Mouse (Mus musculus) liver, embryonic 13.5 days (tissue): ENCODE data around the gene Zfp36l1. TPM values are rescaled to one million over a fixed set of nuclear protein-coding genes. Genes with fewer than 3 reads are reported as not detected.
"Not testable (repeated sequence)": the region's sequence is repeated elsewhere in the genome, so short reads cannot be mapped to it uniquely, and the experiment has no call there.

Experiments
- ATAC-seq: fragments of 200-750 bp; cut with Nextera tagmentation; 2 replicates; pipeline ENCODE4 v1.8.0; 2017; ENCODE audit warnings: low read depth, mild to moderate bottlenecking, moderate number of reproducible peaks, moderate library complexity
- DNase-seq: peaks from one replicate; pipeline ENCODE4 v3.0.0; 2022
- H3K27ac ChIP-seq: fragments of 300-500 bp; sonication (generic); 2 replicates; pipeline ENCODE4 v1.5.1; 2015; ENCODE audit warnings: moderate library complexity, mild to moderate bottlenecking, inconsistent platforms
- H3K27me3 ChIP-seq: fragments of 300-500 bp; sonication (generic); 2 replicates; pipeline ENCODE4 v1.6.1; 2015; ENCODE audit warnings: mild to moderate bottlenecking, inconsistent platforms
- H3K36me3 ChIP-seq: fragments of 300-500 bp; sonication (generic); 2 replicates; pipeline ENCODE4 v1.6.1; 2015; ENCODE audit warnings: mild to moderate bottlenecking, inconsistent platforms
- H3K4me1 ChIP-seq: fragments of 300-500 bp; sonication (generic); replicated peaks from 2 replicates; pipeline ENCODE4 v1.6.1; 2015; ENCODE audit warnings: inconsistent platforms
- H3K4me2 ChIP-seq: fragments of 300-500 bp; sonication (generic); 2 replicates; pipeline ENCODE4 v1.6.1; 2015; ENCODE audit warnings: inconsistent platforms, mild to moderate bottlenecking, moderate library complexity
- H3K4me3 ChIP-seq: fragments of 300-500 bp; sonication (generic); replicated peaks from 2 replicates; pipeline ENCODE4 v1.5.1; 2015; ENCODE audit warnings: mild to moderate bottlenecking, inconsistent platforms
- H3K9ac ChIP-seq: fragments of 300-500 bp; sonication (generic); 2 replicates; pipeline ENCODE4 v1.6.1; 2015; ENCODE audit warnings: mild to moderate bottlenecking, inconsistent platforms
- H3K9me3 ChIP-seq: fragments of 300-500 bp; sonication (generic); replicated peaks from 2 replicates; pipeline ENCODE4 v1.6.1; 2016; ENCODE audit warnings: inconsistent platforms
- WGBS: fragments of 180-500 bp; shearing (Covaris S2); methylation state at CpG from one replicate; pipeline ENCODE4 v1.1.7; 2015; ENCODE audit not compliant: insufficient replicate concordance; 5-methylcytosine and 5-hydroxymethylcytosine counted together
- polyA plus RNA-seq: library from polyadenylated mRNA; unstranded; fragments of >200 nt; fragmentation: Nextera tagmentation; extraction: Ambion mirVana; gene quantifications from 2 replicates; pipeline ENCODE4 v1.2.1, GENCODE M21; 2015

Zfp36l1 gene
- polyA plus RNA-seq, 1 experiment from 2014 or later, result 18.3 TPM

DNA sequence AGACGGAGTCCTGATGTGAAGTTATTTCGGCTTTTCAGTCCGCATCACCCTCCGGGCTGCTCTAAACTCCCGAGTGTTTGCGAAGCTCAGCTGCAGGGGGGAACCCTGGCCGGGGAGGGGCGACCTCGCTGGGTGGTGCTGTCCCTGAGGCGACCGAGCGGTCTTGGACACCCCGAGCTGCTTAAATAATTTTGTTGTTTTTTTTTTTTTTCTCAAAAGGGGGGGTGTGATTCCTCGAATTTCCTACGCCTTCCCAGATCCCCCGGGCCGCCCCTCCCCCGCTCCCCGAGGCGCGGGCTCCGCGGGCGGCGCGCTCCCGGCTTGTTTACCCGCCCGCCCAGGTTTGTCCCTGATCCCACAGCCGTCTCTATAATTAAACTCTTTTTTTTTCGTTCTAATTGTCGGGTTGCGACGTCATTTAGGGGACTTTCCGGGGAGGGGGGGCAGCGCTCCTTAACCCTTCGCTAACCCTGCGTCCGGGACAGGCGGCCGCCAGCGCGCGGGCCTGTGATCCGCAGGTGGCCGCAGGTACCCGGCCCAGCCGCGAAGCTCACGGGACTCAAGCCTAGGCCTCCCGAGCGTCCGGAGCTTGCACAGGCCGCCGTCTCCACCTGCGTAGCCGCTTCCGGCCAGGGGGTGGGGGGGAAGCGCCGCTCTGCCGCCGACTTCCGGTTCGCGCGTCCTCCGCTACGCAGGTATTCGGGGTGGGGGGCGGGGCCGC lies 2.5 kb upstream of the Zfp36l1 start:
- ATAC-seq (peak; percentile 73), DNase-seq (peak; percentile 74)
- H3K27me3 ChIP-seq, result no peaks in the 10 kb centered on the region
- H3K4me2 ChIP-seq, result peak overlapping the region; percentile 98
- H3K9ac ChIP-seq, result peak overlapping the region; percentile 92
- H3K36me3 ChIP-seq, result peaks cover 10% of the 10 kb centered on the region
- peaks cover 66% of the 10 kb centered on the region for H3K4me1 ChIP-seq
- peak overlapping the region; percentile 82 for H3K4me3 ChIP-seq
- H3K9me3 ChIP-seq, result no peaks in the 10 kb centered on the region
- H3K27ac ChIP-seq, result peak overlapping the region; percentile 97
- under 1% methylated on average over 71 of the region's 71 CpGs for WGBS

DNA sequence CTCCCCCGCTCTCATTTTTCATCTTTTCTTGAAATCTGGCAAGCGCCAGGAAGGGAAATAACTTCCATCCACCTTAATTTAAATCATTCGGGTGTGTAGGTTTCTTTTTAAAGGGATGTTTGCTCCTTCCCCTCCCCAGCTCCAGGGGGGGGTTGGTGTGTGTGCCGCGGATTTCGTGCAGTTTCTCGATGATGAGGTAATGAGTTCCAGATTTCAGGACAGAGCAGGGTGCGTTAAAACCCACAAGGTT lies 2.0 kb upstream of the Zfp36l1 start:
- H3K4me1 ChIP-seq, result peaks cover 71% of the 10 kb centered on the region
- no peaks in the 10 kb centered on the region for H3K27me3 ChIP-seq
- no peaks in the 10 kb centered on the region for H3K9me3 ChIP-seq
- DNase-seq, result no peak
- H3K4me2 ChIP-seq, result peak overlapping the region; percentile 98
- peaks cover 13% of the 10 kb centered on the region for H3K36me3 ChIP-seq
- H3K27ac ChIP-seq, result peak overlapping the region; percentile 97
- WGBS, result 0% methylated on average over 8 of the region's 8 CpGs
- no peak for ATAC-seq
- peak overlapping the region; percentile 92 for H3K9ac ChIP-seq
- peak overlapping the region; percentile 82 for H3K4me3 ChIP-seq

DNA sequence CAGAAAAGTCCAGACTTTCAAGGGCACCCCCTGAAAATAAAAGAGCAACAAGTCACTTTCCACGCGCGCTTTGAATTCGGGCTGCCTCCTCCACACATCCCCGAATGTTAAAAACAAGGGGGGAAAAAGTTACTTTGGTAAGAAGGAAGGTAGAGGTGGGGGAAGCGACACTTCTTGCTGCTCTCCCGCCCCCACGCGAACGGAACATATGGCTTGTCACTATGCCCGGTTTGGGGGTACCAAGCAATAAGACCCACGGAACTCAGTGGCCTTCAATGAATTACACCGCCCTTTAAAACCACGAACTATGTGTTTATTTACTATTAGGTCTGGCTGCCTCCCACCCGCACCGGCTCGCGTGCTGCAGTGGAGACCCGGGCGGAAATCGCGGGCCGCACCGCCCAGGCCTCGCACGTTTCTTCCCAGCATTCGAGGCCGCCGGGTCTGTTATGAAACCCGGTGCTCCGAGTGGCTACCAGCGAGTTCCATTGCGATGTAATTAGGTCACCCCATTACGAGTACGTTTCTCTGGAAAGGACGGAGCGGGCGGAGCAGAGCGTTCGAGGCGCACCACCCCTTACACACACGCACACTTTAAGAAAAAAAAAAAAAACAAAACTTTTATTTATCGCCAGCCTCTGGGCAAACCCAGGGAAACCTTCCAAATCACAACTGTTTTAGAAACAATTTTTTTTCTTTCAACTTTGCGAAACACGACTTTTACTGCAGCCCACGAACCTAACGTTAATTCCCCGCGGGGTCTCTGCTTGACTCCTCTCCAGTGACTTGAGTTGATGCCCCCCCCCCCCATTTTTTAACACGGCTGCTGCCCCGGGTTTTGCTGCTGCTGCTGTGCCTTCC lies 1.4 kb upstream of the Zfp36l1 start:
- H3K27me3 ChIP-seq, result no peaks in the 10 kb centered on the region
- peaks cover 14% of the 10 kb centered on the region for H3K36me3 ChIP-seq
- peaks cover 75% of the 10 kb centered on the region for H3K4me1 ChIP-seq
- H3K9ac ChIP-seq, result peak overlapping the region; percentile 92
- DNase-seq (peak; percentile 59), ATAC-seq (peak; percentile 13)
- peak overlapping the region; percentile 82 for H3K4me3 ChIP-seq
- peak overlapping the region; percentile 98 for H3K4me2 ChIP-seq
- WGBS, result under 1% methylated on average over 51 of the region's 51 CpGs
- H3K27ac ChIP-seq, result peak overlapping the region; percentile 97
- H3K9me3 ChIP-seq, result no peaks in the 10 kb centered on the region

DNA sequence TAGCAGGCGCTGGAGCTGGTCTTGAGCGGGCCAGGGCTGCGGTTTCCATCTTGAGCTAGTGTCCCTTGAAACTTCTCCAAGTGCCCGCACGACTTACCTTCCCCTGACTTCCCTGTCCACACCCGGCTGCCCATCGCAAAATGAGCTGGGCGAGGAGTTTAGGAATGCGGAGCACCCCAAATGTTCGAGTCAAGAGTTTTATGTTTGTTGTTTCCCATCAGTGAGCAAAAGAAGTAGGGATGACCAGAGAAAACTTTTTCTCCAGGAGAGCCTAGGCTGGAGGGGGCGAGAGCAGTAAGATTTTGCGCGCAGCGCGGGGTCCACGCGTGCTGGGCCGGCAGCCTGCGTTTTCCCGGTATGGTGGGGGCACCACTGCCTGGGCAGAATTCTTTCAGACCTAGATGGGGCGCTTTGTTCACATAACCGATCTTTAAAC lies 791 bp upstream of the Zfp36l1 start:
- Histone ChIP-seq H3K4me3 (peak overlapping the region; percentile 82), H3K9ac (peak overlapping the region; percentile 92), H3K27ac (peak overlapping the region; percentile 97), H3K36me3 (peaks cover 19% of the 10 kb centered on the region), H3K4me2 (peak overlapping the region; percentile 98), H3K4me1 (peaks cover 74% of the 10 kb centered on the region), H3K9me3 (no peaks in the 10 kb centered on the region), H3K27me3 (no peaks in the 10 kb centered on the region)
- WGBS, result under 1% methylated on average over 22 of the region's 22 CpGs
- ATAC-seq (no peak), DNase-seq (no peak)

DNA sequence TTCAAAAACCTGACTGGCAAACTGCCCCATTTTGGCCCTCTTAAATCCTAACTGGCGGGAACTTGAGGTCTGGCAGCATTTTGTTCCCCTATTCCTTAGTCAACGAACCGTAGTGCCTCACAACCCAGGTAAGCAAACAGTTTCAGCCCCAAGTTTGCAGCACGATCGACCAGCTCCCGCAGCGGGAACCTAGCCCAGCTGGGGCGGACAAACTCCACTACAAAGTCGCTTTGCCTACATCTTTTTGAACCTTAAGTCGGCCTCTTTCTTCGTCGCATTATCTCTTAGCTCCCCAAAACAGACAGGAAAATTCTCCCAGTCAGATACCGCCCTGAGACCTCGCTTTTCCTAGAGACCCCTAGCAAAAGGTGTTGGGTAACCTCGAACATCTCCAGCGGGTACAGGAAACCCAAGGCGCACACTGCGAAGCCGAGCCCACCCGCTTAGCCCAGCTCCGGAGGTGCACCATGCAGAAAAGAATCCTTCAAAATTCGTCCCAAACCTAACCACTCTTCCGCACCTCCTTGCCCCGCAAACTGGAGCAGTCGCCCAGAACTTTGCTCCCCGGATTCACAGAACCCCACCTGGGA lies 647 bp downstream of the Zfp36l1 start:
- H3K4me1 ChIP-seq, result peaks cover 59% of the 10 kb centered on the region

DNA sequence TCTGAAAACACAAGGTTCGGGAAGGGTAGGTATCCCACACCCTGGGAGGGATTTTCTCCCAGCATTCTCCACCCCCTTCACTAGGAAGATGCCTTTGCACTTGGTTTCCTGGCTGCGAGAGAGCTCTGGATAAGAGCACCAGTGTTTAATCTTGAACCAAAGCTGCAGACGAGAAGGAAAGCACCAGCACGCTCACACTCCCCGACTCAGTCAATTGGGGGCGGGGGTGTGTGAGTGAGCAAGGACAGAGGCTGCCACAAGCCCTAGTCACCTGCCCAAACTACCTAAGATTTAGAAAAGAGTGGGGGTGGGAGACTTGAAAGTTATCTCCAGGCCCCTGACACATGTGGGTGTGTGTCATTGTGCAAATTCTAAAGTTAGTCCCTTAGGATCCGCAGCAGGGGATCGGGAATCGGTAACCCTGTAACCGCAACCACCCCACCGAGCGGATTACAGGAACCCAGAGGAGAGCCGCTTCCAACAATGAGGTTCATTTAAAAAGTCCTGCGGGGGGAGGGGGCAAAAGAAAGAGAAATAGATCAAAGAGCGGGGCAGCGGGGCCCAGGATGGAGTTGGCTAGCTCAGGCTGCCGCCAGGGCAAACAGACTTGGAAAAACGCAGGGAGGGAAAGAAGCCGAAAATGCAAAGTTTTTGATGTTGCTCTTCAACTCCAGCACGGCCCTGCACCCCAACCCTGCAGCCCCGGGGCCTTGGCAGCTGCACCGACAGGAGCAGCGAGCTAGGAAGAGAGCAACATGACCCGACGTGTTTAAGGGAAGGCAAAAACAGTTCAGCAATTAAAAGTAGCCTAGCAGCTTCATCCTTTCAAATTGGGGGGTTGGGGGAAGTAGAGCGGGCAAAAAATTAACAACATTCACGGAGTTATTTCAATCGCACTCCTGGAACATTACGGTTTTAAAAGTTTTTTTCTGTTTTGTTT lies 1.4 kb downstream of the Zfp36l1 start:
- DNase-seq (no peak), ATAC-seq (no peak)
- H3K4me2 ChIP-seq, result peak overlapping the region; percentile 98
- H3K27ac ChIP-seq, result peak overlapping the region; percentile 97
- WGBS, result under 1% methylated on average over 29 of the region's 29 CpGs
- no peaks in the 10 kb centered on the region for H3K9me3 ChIP-seq
- peak overlapping the region; percentile 92 for H3K9ac ChIP-seq
- peaks cover 52% of the 10 kb centered on the region for H3K4me1 ChIP-seq
- no peaks in the 10 kb centered on the region for H3K27me3 ChIP-seq
- H3K4me3 ChIP-seq, result peak overlapping the region; percentile 82
- peaks cover 30% of the 10 kb centered on the region for H3K36me3 ChIP-seq

More for the DNA sequence above, 647 bp downstream of the Zfp36l1 start:
- no peaks in the 10 kb centered on the region for H3K27me3 ChIP-seq
- peak overlapping the region; percentile 92 for H3K9ac ChIP-seq
- H3K4me3 ChIP-seq, result peak overlapping the region; percentile 82
- H3K4me2 ChIP-seq, result peak overlapping the region; percentile 98
- ATAC-seq, result no peak
- H3K27ac ChIP-seq, result peak overlapping the region; percentile 97
- WGBS, result under 1% methylated on average over 26 of the region's 26 CpGs
- no peaks in the 10 kb centered on the region for H3K9me3 ChIP-seq
- H3K36me3 ChIP-seq, result peaks cover 27% of the 10 kb centered on the region
- DNase-seq, result no peak

DNA sequence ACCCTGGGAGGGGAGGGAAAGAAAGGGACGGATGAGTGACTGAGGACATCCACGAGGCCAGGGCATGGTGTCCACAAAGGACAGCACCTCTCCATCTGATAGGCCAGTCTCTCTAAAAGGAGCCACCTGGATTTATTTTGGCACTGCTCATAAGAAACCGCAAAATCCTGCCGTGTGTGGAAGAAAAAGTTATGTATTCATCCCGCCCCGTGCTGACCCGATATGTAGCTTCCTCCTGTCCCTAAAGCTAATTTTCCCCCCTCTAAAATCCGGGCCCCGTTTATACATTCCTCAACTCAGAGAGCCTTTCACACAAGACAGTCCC lies 2.3 kb downstream of the Zfp36l1 start:
- ATAC-seq, result no peak
- H3K27ac ChIP-seq, result peak overlapping the region; percentile 97
- peak overlapping the region; percentile 82 for H3K4me3 ChIP-seq
- H3K9me3 ChIP-seq, result no peaks in the 10 kb centered on the region
- H3K9ac ChIP-seq, result peak overlapping the region; percentile 92
- 30% methylated on average over 9 of the region's 9 CpGs for WGBS
- peak overlapping the region; percentile 98 for H3K4me2 ChIP-seq
- peaks cover 46% of the 10 kb centered on the region for H3K4me1 ChIP-seq
- H3K36me3 ChIP-seq, result peaks cover 30% of the 10 kb centered on the region
- no peaks in the 10 kb centered on the region for H3K27me3 ChIP-seq
- no peak for DNase-seq

DNA sequence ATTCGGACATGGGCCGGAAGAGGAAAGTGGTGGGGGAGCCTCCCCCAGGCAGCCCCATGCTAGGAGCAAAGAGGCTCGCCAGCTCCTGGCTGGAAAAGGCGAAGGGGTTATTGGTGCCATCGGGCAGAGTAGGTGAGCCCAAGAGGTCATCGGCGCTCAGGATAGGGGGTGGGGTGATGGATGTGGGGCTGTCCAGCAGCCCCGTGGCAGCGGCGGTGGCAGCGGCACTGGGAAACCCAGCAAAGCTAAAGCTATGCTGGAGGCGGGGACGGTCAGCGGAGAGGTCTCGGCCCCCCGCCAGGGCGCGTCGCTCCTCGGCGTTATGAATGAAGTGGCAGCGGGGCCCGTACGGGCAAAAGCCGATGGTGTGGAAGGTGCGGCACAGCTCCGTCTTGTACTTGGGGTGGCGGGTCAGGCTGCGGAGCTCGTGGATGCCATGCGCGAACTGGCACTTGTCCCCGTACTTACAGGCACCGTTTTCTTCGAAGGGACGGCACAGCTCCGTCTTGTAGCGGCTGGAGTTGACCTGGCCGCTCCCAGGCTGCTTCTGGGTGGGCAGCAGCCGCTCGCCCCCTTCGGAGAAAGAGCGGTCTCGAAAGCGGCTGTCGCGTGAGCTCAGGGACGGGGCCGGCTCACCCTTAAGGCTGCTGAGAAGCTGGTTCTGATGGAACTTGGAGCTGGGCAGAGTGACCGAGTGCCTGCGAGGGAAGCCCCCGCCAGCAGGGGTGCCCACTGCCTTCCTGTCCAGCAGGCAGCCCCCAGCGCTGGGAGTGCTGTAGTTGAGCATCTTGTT lies 2.9 kb downstream of the Zfp36l1 start:
- ATAC-seq (no peak), DNase-seq (no peak)
- H3K9ac ChIP-seq, result peak overlapping the region; percentile 92
- WGBS, result 65% methylated on average over 53 of the region's 53 CpGs
- H3K9me3 ChIP-seq, result no peaks in the 10 kb centered on the region
- H3K36me3 ChIP-seq, result peaks cover 30% of the 10 kb centered on the region
- no peaks in the 10 kb centered on the region for H3K27me3 ChIP-seq
- H3K4me1 ChIP-seq, result peaks cover 45% of the 10 kb centered on the region
- H3K4me2 ChIP-seq, result peak overlapping the region; percentile 98
- peak overlapping the region; percentile 82 for H3K4me3 ChIP-seq
- H3K27ac ChIP-seq, result peak overlapping the region; percentile 66

DNA sequence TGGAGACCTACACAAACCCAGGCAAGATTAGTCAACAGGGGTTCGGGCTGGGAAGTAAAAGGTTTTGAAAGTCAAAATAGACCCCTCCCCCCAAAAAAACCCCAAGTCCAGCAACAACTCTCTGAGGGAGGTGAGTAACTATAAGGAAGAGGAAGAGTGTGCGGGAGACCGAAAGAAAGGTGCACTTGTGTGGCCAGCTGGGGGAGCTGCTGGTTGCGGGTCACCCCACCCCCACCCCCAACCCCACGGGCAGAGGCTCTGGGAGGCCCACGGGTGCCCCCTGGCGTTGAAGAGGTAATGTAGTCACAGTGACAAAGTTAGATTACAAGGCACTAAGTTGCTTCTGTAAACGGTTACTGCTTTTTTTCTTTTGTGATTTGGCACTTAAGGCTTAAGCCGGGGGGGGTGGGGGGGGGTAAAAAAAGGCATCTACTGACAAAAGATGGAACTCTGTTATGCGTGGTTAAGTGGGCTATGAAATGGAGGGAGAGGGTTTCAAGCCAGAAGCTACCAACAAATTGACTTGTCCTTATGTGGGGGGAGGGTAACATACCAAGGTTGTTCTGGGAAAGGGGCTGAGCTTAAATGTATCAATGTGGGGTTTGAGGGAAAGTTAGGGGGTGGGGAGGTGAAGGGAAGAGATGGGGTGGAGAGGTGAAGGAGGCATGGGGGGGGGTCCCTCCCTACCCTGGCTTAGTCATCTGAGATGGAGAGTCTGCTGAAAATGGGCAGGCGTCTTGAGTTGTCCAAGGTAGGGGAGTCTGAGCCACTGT lies 3.7 kb downstream of the Zfp36l1 start:
- H3K4me3 ChIP-seq, result peak overlapping the region; percentile 82
- not testable (repeated sequence) for ATAC-seq, H3K27ac ChIP-seq, H3K27me3 ChIP-seq, H3K9me3 ChIP-seq
- 13% methylated on average over 11 of the region's 11 CpGs for whole genome bisulfite sequencing
- H3K4me1 ChIP-seq, result peaks cover 36% of the 10 kb centered on the region
- peak; percentile 60 for DNase-seq
- H3K4me2 ChIP-seq, result peak overlapping the region; percentile 98
- H3K9ac ChIP-seq, result peak overlapping the region; percentile 92
- H3K36me3 ChIP-seq, result peaks cover 30% of the 10 kb centered on the region
